Mouse (Mus musculus): ENCODE results near the gene Dhx30.
A peak's percentile ranks its signal among the peaks of the same experiment; 100 is the strongest.
"Not testable (repeated sequence)": the region's sequence is repeated elsewhere in the genome, so short reads cannot be mapped to it uniquely, and the experiment has no call there.

Dhx30 gene

DNA sequence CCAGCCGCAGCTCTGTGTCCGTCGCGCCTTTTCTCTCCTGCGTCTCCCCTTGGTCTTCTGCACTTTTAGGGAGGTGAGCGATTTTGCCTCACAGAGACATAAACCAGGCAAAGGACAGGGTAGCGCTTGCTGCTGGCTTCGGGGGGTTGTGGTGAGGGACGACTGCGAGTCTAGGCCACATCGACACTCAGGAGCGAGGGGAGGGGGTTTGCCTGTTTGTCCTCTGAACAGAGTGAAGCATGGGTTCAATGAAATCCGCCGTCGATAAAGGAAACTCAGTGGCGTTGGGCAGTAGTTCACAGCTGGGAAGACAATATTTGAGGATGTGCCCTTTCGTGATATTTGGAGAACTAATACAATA lies at the start of gene Dhx30:
TSS of gene Dhx30 (minus strand) at position 52 of the 361 bp plus-strand sequence.
- DNase-seq (ENCODE audit: low spot score in 2 of 2), result no peak

DNA sequence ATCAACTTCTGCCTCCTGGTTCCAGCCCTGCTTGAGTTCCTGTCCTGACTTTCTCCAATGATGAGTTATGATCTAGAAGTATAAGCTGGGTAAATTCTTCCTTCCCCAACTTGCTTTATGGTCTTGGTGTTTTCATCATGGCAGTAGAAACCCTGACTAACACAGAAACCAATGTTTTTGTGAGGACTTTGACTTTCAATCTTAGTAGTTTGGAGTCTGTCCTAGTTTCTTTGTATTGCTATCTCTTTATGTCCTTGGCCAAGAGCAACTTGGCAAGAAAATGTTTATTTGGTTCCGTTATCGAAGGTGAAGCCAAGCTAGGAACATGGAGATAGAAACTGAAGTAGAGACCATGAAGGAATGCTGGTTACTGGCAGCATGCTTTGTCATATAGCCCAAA lies 45.4 kb upstream of the Dhx30 start:
- DNase-seq (ENCODE audit: low spot score in 2 of 2), result no peak

DNA sequence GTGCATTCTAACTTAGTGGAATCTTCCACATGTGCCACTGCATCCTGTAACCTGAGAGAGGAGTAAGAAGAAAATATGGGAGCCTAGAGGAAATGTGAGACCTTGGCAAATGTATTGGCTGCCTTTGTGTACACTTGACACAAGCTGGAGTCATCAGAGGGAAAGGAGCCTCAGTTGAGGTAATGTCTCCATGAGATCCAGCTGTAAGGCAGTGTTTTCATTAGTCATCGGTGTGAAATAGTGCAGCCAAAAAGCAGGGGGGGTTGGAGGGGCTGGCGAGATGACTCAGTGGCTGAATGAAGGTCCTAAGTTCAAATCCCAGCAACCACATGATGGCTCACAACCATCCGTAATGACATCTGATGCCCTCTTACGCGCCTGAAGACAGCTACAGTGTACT lies 44.8 kb upstream of the Dhx30 start:
- no peak for DNase-seq (ENCODE audit: low spot score in 2 of 2)

DNA sequence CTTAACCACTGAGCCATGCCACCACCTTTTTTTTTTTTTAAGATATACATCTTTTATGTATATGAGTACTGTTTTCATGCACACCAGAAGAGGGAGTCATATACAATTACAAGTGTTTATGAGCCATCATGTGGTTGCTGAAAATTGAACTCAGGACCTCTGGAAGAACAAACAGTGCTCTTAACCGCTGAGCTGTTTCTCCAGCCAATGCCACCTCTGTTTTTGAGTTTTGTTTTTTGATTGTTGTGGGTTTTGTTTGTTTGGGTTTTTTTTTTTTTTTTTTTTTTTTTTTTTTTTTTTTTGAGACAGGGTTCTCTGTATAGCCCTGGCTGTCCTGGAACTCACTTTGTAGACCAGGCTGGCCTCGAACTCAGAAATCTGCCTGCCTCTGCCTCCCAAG lies 42.9 kb upstream of the Dhx30 start:
- DNase-seq (ENCODE audit: low spot score in 2 of 2), result not testable (repeated sequence)

DNA sequence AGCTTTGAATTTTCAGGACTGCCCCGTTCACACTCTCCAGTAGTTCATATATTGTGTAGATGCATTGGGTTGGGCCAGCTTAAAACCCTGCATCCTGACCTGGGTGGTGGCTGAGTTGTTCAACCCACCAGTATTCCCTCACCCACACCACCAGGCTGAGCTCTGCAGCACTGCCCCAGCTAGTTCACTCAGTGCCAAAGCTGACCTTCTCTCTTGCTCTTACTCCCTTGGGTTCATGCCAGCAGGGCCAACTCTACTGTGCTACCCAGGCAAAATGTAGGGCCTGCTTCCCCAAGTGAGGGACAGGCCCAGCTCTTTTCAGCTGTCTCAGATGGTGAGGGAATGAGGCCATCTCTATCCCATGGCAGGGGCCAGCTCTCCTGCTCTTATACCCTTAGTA lies 41.4 kb upstream of the Dhx30 start:
- DNase-seq (ENCODE audit: low spot score in 2 of 2), result no peak

DNA sequence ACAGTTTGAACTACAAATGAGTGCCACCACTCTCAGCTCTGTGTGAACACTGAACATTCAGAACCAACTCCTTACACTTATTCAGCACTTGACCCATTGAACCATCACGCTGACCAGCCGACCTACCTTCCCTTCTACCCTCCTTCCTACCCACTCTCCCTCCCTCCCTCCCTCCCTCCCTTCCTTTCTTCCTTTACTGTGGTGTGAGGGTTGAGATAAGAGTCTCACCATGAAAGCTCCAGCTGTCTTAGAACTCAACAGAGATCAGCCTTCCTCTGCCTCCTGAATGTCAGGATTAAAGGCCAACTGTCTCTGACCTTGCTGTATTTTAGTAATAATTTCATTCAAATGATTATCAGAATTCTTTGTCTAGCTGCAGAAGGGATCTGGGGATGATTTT lies 31.0 kb upstream of the Dhx30 start:
- no peak for DNase-seq (ENCODE audit: low spot score in 2 of 2)

DNA sequence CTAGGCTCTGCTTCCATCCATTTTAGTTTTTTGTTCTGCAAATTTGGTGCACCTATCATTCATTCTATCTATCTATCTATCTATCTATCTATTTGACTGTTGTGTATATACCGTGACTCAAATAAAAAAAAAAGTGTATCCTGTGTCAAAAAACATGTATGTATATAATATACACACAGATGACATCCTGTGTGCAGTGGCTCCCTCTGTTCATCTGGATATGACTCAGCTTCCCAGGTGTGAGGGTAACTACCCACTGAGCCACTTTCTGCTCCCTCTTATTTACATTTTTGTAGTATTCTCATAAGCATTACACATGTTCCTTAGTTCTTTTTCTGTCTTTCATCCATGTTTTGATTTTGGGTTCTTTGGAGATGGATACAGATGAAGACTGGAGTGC lies 24.5 kb upstream of the Dhx30 start:
- no peak for DNase-seq (ENCODE audit: low spot score in 2 of 2)

DNA sequence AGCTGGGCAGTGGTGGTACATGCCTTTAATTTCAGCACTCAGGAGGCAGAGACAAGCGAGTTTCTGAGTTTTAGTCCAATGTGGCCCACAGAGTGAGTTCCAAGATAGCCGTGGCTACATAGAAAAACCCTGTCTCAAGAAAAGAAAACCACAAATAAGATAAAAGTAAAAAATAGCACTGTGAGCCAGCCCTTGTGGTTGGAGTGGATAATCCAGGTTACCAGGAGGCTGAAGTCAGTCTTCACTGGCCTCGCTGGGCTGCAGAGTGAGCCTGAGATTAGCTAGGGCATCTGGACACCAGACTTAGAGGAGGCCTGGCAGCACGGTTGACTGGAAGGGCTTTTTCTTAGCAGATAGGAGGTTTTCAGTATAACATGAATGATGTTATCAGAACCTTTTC lies 21.5 kb upstream of the Dhx30 start:
- no peak for DNase-seq (ENCODE audit: low spot score in 2 of 2)

DNA sequence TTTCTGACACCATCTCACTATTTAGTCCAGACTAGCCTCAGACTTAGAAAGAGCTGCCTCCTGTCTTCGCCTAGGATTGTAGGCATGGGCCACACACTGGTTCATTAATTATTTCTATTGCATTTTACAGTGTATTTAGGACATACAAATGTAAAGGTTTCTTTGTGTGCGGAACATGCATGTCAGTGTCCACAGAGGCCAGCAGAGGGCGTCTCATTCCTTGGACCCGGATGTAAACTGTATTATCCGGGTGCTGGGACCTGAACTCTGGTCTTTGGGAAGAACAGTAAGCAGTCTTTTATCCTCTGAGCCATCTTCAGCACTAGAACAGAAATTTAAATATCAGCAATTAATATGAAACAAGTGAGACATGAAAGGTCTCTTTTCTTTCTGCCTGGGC lies 16.5 kb upstream of the Dhx30 start:
- DNase-seq (ENCODE audit: low spot score in 2 of 2), result no peak

DNA sequence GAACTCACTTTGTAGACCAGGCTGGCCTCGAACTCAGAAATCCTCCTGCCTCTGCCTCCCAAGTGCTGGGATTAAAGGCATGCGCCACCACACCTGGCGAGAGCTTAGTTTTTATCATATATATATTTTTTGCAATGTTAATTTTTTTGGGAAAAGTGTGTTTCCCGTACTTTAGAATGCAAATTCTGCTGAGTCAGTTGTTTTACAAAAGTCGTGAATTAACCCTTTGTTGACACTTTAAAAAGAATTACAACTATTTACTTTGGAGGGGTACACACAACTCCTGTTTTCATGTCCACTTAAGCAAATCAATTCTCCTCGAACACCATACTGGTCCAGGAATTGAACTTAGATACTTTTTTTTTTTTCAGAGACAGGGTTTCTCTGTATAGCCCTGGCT lies 15.3 kb upstream of the Dhx30 start:
- no peak for DNase-seq (ENCODE audit: low spot score in 2 of 2)

DNA sequence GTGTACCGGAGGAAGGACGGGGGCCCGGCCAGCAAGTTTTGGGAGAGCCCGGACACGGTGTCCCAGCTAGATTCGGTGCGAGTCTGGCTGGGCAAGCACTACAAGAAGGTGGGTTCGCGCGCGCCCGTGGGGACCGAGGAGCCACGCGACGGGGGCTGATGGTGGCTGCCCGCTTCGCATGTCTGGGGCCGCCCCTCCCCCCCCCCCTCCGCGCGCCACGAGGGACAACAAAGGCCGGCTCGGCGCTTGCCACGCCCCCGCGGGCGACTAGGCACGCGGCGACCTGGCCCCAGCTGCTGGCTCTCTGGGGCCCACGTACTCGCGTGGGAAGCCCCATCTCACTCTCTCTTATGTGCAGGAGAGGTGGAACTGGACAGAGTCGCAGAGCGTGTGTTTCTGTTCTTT lies 14.6 kb upstream of the Dhx30 start:
- no peak for DNase-seq (ENCODE audit: low spot score in 2 of 2)

DNA sequence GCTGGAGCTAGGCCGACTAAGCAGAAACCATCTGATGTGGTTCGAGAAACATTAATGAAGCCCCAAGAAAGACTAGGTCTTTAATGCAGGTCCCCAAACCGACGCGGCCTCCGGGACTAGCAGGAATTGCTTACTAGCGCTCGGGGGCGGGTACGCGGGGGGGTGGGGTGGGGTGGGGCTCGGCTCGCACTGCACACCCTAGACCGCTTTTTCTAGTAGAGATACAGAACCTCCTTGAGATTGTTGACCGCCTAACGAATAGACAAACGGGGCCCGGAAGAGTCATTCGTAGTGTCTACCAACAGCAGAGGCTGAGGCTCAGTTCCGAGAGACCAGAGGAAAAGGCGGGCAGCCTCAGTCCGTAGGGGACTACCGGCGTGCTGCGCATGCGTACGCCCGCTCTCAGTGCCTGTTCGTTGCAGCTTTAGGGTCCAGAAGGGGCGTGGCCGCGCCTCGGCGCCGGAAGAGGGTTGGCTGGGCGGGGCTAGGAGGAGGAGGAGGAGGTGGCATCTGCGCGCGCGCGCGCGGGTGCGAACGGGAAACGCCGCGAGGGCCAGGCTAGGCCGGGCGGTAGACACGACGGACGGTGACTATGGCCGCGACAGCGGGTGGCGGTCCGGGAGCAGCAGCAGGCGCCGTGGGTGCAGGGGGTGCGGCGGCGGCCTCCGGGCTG lies 14.0 kb upstream of the Dhx30 start:
- peak; percentile 99 to 100 for DNase-seq (ENCODE audit: low spot score in 2 of 2)

DNA sequence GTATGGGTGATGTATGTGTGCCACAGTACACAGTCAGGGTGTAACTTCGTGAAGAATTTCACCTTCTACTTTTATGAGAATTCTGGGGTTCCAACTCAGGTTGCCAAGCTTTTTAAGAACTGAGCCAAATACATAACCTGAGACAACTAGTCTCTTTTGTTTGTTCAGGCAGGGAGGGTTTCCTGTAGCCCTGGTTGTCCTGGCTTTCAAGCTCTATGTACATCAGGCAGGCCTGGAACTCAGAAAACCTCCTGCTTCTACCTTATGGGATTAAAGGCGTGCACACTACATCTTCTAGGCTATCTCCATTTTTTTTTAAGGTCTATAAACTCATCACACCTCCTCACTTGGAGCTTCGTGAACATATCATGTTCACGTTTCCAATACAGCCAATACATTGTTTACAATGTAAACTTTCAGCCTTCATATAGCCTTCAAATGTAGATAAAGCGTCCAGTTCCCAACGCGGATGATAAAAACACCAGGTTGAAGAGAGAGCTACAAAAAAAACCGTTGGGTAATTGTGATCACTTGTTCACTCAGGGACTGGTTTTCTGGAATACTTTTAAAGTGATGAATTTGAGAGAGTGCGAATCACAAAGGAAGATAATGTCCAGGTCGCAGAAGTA lies 13.4 kb upstream of the Dhx30 start:
- no peak for DNase-seq (ENCODE audit: low spot score in 2 of 2)

DNA sequence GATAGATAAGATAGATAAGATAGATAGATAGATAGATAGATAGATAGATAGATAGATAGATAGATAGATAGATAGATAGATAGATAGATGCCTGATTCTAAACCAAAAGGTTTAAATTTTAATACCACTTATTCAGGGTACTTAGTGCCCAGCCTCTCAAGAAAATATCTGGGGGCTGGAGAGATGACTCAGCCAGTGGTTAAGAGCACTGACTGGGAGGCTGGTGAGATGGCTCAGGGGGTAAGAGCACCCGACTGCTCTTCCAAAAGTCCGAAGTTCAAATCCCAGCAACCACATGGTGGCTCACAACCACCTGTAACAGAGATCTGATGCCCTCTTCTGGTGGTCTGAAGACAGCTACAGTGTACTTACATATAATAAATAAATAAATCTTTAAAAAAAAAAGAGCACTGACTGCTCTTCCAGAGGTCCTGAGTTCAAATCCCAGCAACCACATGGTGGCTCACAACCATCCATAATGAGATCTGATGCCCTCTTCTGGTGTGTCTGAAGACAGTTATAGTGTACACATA lies 6.4 kb upstream of the Dhx30 start:
- DNase-seq (ENCODE audit: low spot score in 2 of 2), result not testable (repeated sequence)

DNA sequence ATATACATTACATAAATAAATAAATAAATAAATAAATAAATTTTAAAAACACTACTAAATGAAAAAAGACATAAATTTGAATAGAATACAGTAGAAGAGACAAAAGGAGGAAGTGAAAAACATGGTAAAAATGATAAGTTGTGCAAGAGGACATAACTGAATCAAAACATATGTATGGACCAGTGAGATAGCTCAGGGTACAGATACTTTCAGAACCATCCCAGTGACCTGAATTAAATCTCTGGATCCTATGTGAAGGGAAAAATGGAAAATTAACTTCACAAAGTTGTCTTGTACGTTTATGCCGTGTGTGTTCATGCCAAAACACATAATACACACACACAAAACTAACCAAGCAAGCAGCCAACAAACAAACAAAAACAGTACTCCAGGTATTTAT lies 5.7 kb upstream of the Dhx30 start:
- DNase-seq (ENCODE audit: low spot score in 2 of 2), result no peak

DNA sequence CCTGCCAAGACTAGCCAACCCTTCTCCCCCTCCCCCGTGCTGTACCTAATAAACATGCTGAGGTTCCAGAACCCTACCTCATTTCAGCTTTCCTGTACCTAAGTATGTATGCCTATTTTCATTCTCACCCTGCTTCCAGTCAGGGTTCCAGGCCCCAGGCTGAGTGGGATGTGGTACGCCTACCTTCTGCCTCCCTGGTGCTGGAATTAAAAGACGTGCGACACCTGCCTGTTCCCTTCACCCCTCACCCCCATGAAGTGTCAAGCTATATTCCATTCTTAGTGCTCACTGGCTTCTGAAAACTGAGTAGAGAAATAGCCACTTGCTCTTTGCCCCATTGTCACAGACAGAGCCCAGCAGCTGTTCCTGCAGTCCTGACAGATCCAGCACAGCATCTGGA lies 3.8 kb upstream of the Dhx30 start:
- no peak for DNase-seq (ENCODE audit: low spot score in 2 of 2)

DNA sequence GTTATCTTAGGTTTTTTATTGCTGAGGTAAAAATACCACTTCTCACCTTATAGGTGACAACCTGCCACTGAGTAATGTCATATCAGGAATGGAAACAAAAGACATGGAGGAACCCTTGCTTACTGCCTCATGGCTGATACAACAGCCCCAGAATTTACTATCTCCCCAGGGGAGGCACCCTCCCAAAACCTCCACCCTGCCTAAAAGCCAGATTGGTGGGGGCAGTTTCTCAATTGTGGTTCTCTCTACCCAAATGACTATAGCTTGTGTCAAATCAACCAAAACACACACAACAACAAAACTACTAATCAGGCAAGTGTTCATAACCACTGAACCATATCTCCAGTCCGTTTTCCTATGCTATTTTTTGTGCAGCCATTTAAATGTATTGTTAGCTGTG lies 619 bp upstream of the Dhx30 start:
- no peak for DNase-seq (ENCODE audit: low spot score in 2 of 2)

DNA sequence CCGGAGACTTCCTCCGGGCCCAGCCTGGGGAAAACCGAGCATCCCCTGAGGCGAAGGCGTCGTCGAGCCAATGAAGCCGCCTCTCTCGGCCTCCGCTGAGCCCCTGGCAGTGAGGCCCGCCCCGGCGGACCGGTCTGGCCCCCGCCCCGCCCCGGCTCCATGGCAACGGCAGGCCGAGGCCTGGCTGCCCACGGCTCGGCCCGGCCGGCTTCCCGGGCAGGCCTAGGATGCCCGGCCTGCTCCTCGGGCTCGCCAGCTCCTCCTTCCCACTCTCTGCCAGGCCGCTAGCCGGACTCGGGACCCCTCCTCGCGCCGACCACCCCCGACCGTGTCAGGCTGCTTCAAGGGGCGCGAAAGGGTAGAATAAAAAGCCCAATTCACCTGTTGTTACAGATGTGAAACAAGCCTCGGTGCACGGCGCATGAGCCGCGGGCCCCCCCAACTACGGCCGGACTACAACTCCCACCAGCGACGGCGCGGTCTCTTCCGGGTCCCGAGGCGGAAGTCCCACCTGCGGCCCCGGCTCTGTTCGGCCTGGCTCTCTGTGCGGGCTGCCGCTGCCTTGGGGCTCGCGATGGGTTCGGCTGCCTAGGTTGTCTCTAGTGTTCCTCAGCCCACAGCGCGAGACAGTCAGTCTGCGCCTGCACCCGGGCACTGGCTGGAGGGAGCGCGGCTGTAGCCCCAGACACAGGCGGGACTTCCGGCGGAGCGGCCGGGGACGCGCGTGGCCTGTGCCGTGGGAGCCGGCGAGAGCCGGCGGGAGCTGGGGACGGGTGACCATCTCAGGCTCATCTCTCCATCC lies 452 bp downstream of the Dhx30 start, which contains the start of gene Smarcc1:
TSS of gene Smarcc1 (plus strand) at position 732 of the 802 bp plus-strand sequence.
- DNase-seq (ENCODE audit: low spot score in 2 of 2), result peak; percentile 85 to 89

DNA sequence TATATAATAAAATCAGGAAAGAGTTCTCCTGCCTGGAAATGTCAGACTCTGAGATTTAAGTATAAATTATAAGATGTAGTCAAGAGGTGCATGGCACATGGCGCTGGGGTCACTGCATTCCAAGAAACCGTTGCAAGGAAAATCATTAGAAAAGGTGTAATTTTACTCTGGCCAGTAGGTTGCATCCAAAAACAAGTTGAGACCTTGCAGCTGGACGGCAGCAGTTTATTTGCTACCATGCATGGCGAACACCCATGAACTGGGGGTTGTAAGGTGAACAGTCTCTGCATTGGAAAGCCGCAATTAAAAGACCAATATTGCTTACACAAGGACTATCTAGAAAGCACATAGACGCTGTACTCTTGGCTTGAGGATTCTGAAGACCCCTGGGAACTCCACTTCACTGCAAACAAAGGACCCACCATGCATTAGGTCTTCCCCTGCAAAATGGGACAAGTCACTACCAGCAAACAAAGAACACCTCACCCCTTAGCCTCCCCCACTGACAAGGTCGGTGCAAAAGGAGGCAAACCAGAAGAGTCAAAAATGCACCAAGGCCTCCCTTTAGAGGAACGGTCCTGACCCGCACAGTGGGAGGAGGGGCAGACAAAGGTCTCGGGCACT lies 1.2 kb downstream of the Dhx30 start:
- DNase-seq (ENCODE audit: low spot score in 2 of 2), result no peak

DNA sequence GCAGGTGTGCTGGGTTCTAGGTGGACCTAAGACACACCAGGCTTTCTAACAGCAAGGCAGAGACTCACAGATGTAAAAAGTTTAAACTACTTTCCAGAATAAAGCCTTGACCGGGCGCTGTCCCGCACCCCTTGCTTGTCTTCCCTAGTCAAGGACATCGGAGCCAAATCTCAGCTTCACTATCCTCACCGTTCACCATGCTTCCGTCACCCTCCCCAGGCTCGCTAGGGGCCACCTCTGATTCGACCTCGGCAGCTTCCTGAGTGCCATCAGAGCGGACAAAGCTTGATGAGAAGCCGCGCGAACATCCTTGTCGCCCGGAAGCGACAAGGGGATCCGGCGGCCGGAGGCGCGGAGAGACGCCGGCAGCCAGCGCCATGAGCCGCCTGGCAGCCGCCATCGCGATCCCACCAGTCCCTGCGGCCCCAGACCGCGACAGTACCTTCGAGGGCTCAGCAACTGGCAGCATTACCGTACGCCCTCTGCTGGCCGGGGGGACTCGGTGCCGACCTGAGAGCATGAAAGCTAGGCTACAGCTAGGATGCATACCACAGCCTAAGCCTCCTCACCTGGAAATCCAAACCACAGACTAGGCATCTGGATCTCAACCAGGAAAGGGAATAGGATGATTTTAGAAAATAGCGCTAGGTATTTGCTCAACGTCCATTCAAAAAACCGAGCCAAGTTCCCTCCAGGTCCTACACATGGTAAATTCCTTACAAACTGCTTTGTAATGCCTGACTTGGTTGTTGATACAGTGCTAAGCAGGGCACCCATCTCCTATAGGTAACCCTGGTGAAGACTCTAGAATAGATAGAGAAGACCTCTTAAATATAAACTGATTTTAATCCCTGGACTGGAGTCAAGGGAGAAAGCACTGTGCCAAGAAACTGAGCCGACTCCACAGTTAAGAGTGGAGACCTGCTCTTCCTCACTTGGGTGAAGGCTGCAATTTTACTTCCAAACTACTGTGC lies 16.7 kb downstream of the Dhx30 start:
- peak; percentile 85 to 93 for DNase-seq (ENCODE audit: low spot score in 2 of 2)

DNA sequence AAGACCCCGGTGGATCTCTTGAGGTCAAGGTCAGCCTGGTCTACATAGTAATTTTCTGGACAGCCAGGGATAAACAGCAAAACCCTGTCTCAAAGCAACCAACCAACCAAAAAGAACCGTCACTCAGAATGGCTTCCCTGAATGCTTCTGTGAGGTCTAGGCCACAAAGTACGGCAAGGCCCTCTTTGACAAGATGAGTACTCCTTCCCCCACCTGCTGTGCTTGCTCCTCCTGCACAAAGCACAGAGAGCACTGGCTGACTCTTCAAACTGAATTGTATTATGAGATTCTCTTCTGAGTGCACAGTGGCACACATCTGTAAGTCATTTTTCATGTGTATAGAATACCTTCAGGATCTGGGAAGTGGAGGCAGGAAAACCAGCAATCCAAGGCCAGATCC lies 19.8 kb downstream of the Dhx30 start:
- DNase-seq (ENCODE audit: low spot score in 2 of 2), result no peak
